Mouse (Mus musculus) right cerebral cortex, adult 18-20 months (tissue): ENCODE results near the gene Mllt3.
"Not testable (repeated sequence)": the region's sequence is repeated elsewhere in the genome, so short reads cannot be mapped to it uniquely, and the experiment has no call there.

Experiments used
- DNase-seq: peaks from one replicate; pipeline ENCODE4 v3.0.0; 2022; ENCODE audit warnings: mixed read lengths

The Mllt3 gene

DNA sequence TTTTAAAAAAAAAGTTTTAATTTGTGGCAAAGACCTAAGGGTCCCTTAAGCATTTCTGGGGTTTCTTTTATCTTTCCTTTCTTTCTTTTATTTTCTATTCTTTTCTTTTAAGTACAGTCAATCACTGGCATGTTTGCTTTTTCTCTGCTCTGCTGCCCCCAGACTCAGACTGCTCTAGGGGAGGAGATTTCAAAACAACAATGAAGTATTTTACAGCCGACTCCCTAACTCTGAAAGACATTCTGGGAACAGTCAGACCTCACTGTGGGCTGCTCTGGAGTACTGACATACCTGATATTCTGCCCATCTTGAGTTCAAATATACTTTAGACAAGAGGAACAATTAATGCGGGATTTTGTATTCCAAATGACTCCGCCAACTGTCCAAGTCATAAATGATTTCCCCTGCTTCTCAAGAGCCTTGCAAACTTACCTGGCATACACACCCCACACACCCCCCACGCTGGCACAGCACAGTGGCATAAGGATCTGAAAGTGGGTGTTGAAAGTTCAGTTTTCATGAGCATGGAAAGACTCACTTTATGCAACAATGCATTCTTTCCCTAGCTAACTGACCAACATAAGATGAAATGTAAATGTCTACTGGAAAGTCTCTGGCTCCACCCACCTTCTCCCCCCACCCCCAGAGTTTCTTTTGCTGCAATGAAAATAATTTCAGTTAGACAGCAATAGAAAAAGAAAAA is 21.1 kb downstream of the Mllt3 start:
- no peak for DNase-seq

GRCm38 (mm10) chr4:88010441-88010840 is 22.7 kb downstream of the Mllt3 start:
- DNase-seq = no peak

GRCm38 (mm10) chr4:88005801-88006200 is 27.4 kb downstream of the Mllt3 start:
- DNase-seq = no peak

GRCm38 (mm10) chr4:88003159-88003948 is 29.8 kb downstream of the Mllt3 start:
- no peak for DNase-seq

GRCm38 (mm10) chr4:87991710-87992109 is 41.5 kb downstream of the Mllt3 start:
- no peak for DNase-seq

GRCm38 (mm10) chr4:87990940-87991339 is 42.2 kb downstream of the Mllt3 start:
- DNase-seq = no peak

GRCm38 (mm10) chr4:87985281-87985680 is 47.9 kb downstream of the Mllt3 start:
- no peak for DNase-seq

DNA sequence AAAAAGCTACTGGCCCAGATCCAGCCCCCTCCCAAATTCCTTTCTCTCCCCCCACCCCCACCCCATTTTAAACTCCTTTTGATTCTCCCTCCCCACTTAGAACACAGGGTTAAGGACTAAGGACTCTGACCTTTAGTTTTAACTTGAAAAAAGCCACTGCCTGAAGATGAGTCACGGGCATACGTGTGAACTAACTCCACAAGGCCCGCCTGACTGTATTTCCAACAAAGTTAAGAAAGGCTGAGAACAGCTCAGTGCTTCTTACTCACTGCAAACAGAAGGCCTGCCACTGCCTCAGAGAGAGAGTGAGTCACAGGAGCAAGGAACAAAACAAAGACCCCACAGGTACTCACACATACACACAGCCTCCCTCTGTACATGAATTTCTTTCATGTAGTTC is 48.6 kb downstream of the Mllt3 start:
- peak; percentile 54 for DNase-seq

GRCm38 (mm10) chr4:87984091-87984490 is 49.1 kb downstream of the Mllt3 start:
- DNase-seq = no peak

GRCm38 (mm10) chr4:87982578-87982977 is 50.6 kb downstream of the Mllt3 start:
- no peak for DNase-seq

- no peak for DNase-seq
Observed at GRCm38 (mm10) chr4:87977820-87978448, 55.2 kb downstream of the Mllt3 start.

DNA sequence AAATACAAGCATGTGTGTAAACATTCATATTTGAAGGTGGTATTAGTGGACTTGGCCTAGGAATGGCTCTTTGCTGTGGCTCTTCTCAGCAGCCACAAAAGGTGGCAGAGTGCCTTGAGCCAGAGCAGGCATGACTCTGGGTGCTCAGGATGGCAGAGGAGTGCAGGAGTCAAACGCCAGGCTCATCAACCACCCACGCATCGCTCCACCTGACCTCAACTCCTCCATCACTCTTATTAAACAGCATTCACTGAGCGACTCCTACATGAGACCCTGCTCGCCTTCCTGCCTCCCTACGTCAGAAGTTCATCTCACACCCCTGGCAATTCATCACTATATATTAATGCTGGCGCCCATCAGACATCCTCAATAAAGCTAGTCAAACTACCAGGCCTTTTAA is 67.3 kb downstream of the Mllt3 start:
- no peak for DNase-seq

DNA sequence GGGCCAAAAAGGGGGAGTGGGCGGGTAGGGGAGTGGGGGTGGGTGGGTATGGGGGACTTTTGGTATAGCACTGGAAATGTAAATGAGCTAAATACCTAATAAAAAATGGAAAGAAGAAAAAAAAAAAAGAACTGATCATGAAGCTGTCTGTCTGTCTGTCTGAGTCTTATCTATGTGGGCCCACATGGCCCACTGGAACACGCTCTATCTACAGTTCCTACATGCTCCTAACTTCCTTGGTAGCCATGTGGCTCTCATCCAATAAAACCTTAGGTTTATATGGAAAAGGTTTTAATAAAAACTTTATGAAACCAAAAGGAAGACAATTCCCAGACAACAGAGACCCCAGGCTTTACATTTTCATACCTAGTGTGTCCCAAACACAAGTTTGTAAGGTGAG is 68.3 kb downstream of the Mllt3 start:
- DNase-seq = not testable (repeated sequence)

- no peak for DNase-seq
Observed at GRCm38 (mm10) chr4:87963773-87964076, 69.4 kb downstream of the Mllt3 start.

DNA sequence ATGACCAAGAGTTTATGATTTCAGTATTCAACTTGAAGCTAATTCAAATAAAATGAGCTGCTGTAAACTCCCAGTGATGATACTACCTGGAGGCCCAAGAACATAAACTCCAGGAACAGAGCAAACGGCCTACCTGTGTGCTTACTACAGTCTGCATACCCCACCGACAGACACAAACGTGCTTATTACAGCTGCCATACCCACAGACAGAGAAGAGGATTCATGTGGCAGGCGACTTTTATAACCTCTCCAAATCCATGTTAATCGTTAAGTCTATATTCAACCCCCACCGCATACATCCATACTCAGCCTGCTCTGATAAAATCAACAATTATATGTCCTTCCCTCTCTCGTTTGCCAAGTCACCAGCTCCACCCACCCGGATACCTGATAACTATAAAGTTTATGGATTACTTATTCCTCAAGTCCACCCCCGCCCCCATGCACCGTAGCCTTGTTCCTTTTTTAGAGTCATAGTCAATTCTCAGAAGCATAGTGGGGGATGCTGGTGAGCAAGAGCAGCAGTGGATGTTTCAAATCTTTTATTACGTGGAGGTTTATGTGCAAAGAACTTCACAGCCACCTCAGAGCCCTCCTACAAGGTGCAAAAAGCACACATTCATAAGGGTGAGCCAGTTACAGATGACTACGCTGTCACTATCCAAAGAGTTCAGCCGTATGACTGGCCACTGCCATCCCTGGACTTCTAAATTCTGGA is 70.0 kb downstream of the Mllt3 start:
- no peak for DNase-seq

DNA sequence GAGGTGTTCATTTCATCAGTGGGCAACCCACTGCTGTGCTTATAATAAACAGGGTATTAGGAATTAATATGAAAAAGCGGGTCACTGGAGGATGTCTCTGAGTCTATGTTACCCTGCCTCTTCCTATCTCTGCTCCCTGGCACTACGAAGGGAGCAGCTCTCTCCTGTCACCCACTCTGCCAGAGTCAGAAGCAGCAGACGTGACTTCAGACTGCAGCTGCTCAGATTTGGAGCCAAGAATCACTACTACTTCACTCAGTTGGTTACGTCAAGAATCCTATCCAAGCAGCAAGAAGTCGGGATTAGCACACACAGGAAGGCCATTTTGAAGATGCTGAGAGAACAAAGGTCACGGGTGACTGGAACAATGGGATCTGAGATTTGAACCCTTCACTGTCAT is 71.3 kb downstream of the Mllt3 start:
- DNase-seq = no peak

- DNase-seq = no peak
Observed at GRCm38 (mm10) chr4:87957852-87958251, 75.3 kb downstream of the Mllt3 start.

- no peak for DNase-seq
Observed at GRCm38 (mm10) chr4:87957198-87957597, 76.0 kb downstream of the Mllt3 start.

- DNase-seq = no peak
Observed at GRCm38 (mm10) chr4:87955132-87955531, 78.0 kb downstream of the Mllt3 start.

DNA sequence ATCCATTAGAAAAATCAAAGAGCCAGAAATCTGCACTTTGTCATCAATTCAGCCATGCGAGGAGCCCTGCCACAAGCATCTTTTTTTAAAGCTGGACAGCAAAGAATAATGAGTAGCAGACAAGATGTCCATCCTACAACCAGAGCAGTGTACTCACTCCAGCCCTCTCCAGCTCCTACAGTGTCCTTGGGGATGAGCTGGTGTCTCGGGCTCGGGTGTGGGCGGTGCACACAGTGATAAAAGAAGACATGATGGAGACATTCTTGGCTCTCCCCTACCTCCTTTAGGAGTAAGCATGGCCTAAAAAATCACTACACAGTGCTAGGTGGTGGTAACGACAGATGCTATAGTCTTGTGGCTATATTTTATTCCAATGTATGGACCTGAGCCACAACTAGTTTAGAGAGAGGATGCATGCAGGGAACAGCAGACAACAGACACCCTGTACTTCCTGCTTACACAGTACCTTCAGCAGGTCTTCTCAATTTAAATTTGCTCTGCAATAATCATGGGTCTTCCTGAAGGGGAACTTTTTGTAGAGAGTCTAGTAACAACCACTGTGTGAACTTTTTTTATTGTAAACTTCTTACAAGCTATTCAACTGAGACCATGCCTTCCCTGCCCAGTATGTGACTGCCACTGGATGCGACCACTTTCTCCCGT is 78.6 kb downstream of the Mllt3 start:
- peak; percentile 64 for DNase-seq

DNA sequence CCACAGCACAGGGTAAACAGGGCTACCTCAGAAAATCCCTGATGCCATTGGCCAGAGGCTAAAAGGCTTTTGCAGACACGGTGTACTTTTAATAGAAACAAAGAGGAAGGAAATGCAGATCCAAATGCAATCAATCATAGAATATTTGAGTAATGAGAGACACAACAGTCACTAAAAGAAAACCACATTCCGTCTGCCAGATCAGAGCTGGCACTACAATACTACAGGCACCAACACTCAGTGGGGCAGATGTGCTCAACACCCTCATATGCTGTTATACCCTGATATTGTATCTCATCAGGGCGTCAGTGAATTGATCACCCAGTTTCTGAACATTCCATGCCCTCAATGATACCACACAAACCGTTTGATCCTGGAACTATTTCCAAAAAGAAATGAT is 79.4 kb downstream of the Mllt3 start:
- no peak for DNase-seq

DNA sequence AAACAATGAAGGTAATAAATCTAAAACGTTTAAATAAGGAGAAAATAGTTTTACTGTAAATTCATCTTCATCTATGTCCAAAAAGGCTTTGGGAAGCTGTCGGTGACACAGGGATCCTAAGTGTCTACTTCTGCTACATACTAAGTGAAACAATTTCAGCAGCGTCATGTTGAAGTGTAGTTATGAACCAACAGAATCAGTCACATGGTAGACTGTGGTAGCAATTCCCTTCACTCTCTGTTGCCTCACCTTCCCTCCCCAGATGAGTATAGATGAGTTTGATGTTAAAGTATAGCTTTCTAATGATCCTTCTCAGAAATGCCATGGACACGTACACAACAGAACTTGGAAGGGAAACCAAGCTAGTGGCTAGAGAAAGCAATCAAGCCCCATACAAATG is 79.9 kb downstream of the Mllt3 start:
- no peak for DNase-seq

- no peak for DNase-seq
Observed at GRCm38 (mm10) chr4:87949451-87949850, 83.7 kb downstream of the Mllt3 start.
